Mouse (Mus musculus): ENCODE data around the gene Il10ra. TPM values are rescaled to one million over a fixed set of nuclear protein-coding genes. Genes with fewer than 3 reads are reported as not detected.
A peak's percentile ranks its signal among the peaks of the same experiment; 100 is the strongest.

The Il10ra gene
- polyA plus RNA-seq, 1 experiment, result 4.5 TPM

GRCm38 (mm10) chr9:45219644-45220043 lies 49.3 kb downstream of the Il10ra start:
- TF ChIP-seq CTCF (IDR thresholded peaks at IDR 0.05; ENCODE audit: borderline replicate concordance, insufficient read depth, low read depth, low read length) (no peak), POLR2A (IDR thresholded peaks at IDR 0.05; ENCODE audit: borderline replicate concordance, insufficient read depth, low read length) (no peak)
- DNase-seq, result no peak
- Histone ChIP-seq H3K4me1 (ENCODE audit: control insufficient read depth, insufficient read depth, low read length) (no peaks in the 10 kb centered on the region), H3K27ac (ENCODE audit: insufficient read depth, low read length) (no peak overlapping the region), H3K4me3 (replicated peaks; ENCODE audit: insufficient read depth, low read depth, low read length) (no peak overlapping the region), H3K27me3 (ENCODE audit: control insufficient read depth, insufficient read depth, low read length) (no peaks in the 10 kb centered on the region)
- WGBS, result 97% methylated on average over 3 of the region's 3 CpGs

DNA sequence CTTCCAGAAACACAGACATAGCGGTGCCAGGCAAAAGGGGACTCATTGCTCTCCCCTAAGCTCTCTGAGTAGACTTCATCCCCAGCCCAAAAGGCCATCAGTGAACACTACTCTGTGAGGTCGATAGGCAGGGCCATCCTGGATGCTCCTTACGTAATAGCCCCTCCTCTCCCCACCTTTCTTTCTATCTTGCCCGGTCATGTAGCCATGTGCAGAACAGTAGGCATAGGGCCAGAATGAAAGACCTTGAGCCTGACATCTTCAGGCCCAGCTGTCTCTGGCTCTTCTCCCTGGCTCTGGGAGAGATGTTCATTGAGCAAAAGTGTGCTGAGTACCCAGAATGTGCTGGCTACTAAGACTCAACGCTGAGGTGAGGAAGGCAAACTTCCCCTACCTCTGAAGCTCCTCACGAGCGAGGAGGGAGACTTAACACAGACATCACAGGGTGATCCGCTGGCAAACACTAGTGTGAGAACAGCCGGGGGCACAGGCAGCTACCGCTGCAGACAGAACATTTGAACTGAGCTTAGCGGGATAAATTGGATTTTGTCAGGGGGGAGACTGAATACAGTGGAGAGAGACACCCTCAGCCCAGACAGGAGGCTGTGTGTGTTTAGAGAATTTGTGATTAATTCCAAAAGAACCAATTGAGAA lies 53.3 kb downstream of the Il10ra start:
- Histone ChIP-seq H3K4me3 (replicated peaks; ENCODE audit: insufficient read depth, low read depth, low read length) (no peak overlapping the region), H3K4me1 (ENCODE audit: control insufficient read depth, insufficient read depth, low read length) (no peaks in the 10 kb centered on the region), H3K27ac (ENCODE audit: insufficient read depth, low read length) (no peak overlapping the region), H3K27me3 (ENCODE audit: control insufficient read depth, insufficient read depth, low read length) (no peaks in the 10 kb centered on the region)
- WGBS, result 36% methylated on average over 11 of the region's 11 CpGs
- TF ChIP-seq CTCF (IDR thresholded peaks at IDR 0.05; ENCODE audit: borderline replicate concordance, insufficient read depth, low read depth, low read length) (no peak), POLR2A (IDR thresholded peaks at IDR 0.05; ENCODE audit: borderline replicate concordance, insufficient read depth, low read length) (no peak)
- peak in 1 of 2 experiments; percentile 26 for DNase-seq

GRCm38 (mm10) chr9:45212001-45212400 lies 56.9 kb downstream of the Il10ra start:
- no peaks in the 10 kb centered on the region for H3K4me1 ChIP-seq (ENCODE audit: control insufficient read depth, insufficient read depth, low read length)
- WGBS, result 79% methylated on average over 6 of the region's 6 CpGs
- H3K27me3 ChIP-seq (ENCODE audit: control insufficient read depth, insufficient read depth, low read length), result no peaks in the 10 kb centered on the region
- H3K4me3 ChIP-seq (replicated peaks; ENCODE audit: insufficient read depth, low read depth, low read length), result no peak overlapping the region
- no peak overlapping the region for H3K27ac ChIP-seq (ENCODE audit: insufficient read depth, low read length)
- TF ChIP-seq POLR2A (IDR thresholded peaks at IDR 0.05; ENCODE audit: borderline replicate concordance, insufficient read depth, low read length) (no peak), CTCF (IDR thresholded peaks at IDR 0.05; ENCODE audit: borderline replicate concordance, insufficient read depth, low read depth, low read length) (no peak)
- DNase-seq, result no peak

- Histone ChIP-seq H3K27ac (ENCODE audit: insufficient read depth, low read length) (no peak overlapping the region), H3K27me3 (ENCODE audit: control insufficient read depth, insufficient read depth, low read length) (no peaks in the 10 kb centered on the region), H3K4me3 (replicated peaks; ENCODE audit: insufficient read depth, low read depth, low read length) (no peak overlapping the region), H3K4me1 (ENCODE audit: control insufficient read depth, insufficient read depth, low read length) (no peaks in the 10 kb centered on the region; the same call in 1 of the 2 replicates)
- WGBS, result 93% methylated on average over 7 of the region's 7 CpGs
- no peak for TF ChIP-seq POLR2A (IDR thresholded peaks at IDR 0.05; ENCODE audit: borderline replicate concordance, insufficient read depth, low read length)
- TF ChIP-seq CTCF (IDR thresholded peaks at IDR 0.05; ENCODE audit: borderline replicate concordance, insufficient read depth, low read depth, low read length), result no peak
- DNase-seq, result no peak
Measured at GRCm38 (mm10) chr9:45207015-45207743, 61.8 kb downstream of the Il10ra start.

GRCm38 (mm10) chr9:45206121-45206520 lies 62.8 kb downstream of the Il10ra start:
- DNase-seq, result no peak
- no peak overlapping the region for H3K4me3 ChIP-seq (replicated peaks; ENCODE audit: insufficient read depth, low read depth, low read length)
- WGBS, result 79% methylated on average over 4 of the region's 4 CpGs
- H3K27me3 ChIP-seq (ENCODE audit: control insufficient read depth, insufficient read depth, low read length), result no peaks in the 10 kb centered on the region
- no peak for TF ChIP-seq CTCF (IDR thresholded peaks at IDR 0.05; ENCODE audit: borderline replicate concordance, insufficient read depth, low read depth, low read length)
- TF ChIP-seq POLR2A (IDR thresholded peaks at IDR 0.05; ENCODE audit: borderline replicate concordance, insufficient read depth, low read length), result no peak
- H3K4me1 ChIP-seq (ENCODE audit: control insufficient read depth, insufficient read depth, low read length), result no peaks in the 10 kb centered on the region; the same call in 1 of the 2 replicates
- no peak overlapping the region for H3K27ac ChIP-seq (ENCODE audit: insufficient read depth, low read length)

DNA sequence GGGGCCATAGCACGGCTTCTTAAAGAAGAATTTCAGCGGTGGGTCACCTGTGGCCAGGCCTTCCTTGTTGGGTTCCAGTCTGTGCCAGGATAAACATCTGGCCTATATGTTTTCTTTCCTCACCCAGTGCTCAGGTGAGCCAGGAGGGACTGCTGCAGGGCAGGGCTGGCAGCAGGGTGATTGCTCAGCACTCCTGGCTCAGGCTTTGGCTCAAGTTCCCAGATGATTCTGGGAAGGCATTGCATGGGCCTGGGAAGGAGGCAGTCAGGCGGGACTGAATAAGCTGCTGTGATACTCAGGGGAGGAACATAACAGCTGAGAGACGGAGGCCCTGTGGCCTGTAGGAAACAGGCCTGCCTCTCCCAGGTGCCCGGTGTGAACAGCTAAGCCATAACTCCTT lies 63.8 kb downstream of the Il10ra start:
- no peaks in the 10 kb centered on the region; the same call in 1 of the 2 replicates for H3K4me1 ChIP-seq (ENCODE audit: control insufficient read depth, insufficient read depth, low read length)
- WGBS, result 80% methylated on average over 5 of the region's 5 CpGs
- no peaks in the 10 kb centered on the region for H3K27me3 ChIP-seq (ENCODE audit: control insufficient read depth, insufficient read depth, low read length)
- DNase-seq, result no peak
- H3K27ac ChIP-seq (ENCODE audit: insufficient read depth, low read length), result no peak overlapping the region
- TF ChIP-seq CTCF (IDR thresholded peaks at IDR 0.05; ENCODE audit: borderline replicate concordance, insufficient read depth, low read depth, low read length) (no peak), POLR2A (IDR thresholded peaks at IDR 0.05; ENCODE audit: borderline replicate concordance, insufficient read depth, low read length) (no peak)
- H3K4me3 ChIP-seq (replicated peaks; ENCODE audit: insufficient read depth, low read depth, low read length), result no peak overlapping the region

Other genes starting within 250 kb of the Il10ra start
- 1.1 and 2.4 TPM in 2 replicates for gene Mpzl2, start 229.3 kb downstream of the Il10ra start, polyA plus RNA-seq (2012; rRNA removed)
- gene Mpzl3, start 214.0 kb downstream of the Il10ra start, polyA plus RNA-seq (2012; rRNA removed), result 7.4 and 8.3 TPM in 2 replicates
- gene Jaml, start 190.0 kb downstream of the Il10ra start, polyA plus RNA-seq (2012; rRNA removed), result 3.8 and 4.2 TPM in 2 replicates
- gene Scn2b, start 151.4 kb downstream of the Il10ra start, polyA plus RNA-seq (2012; rRNA removed), result 151 and 165 TPM in 2 replicates
- gene Scn4b, start 130.8 kb downstream of the Il10ra start, polyA plus RNA-seq (2012; rRNA removed), result 78.8 and 109 TPM in 2 replicates
- 1.9 and 2.8 TPM in 2 replicates for gene BC049352, start 87.1 kb downstream of the Il10ra start, polyA plus RNA-seq (2012; rRNA removed)
- gene Tmprss4, start 65.1 kb downstream of the Il10ra start, polyA plus RNA-seq (2012; rRNA removed), result 0.11 and 0.34 TPM in 2 replicates
- not detected in 2 replicates for gene Tmprss13, start 50.0 kb upstream of the Il10ra start, polyA plus RNA-seq (2012; rRNA removed)
- 104 and 107 TPM in 2 replicates for gene Fxyd6, start 101.0 kb upstream of the Il10ra start, polyA plus RNA-seq (2012; rRNA removed)
- 2.1 and 3.1 TPM in 2 replicates for gene Fxyd2, start 130.5 kb upstream of the Il10ra start, polyA plus RNA-seq (2012; rRNA removed)
- gene Dscaml1, start 157.5 kb upstream of the Il10ra start, polyA plus RNA-seq (2012; rRNA removed), result 23.4 and 27.0 TPM in 2 replicates